Mouse (Mus musculus): ENCODE data around the gene Setd1a.

GRCm38 (mm10) chr7:127802313-127802712 lies 25.8 kb downstream of the Setd1a start:
- TF ChIP-seq POLR2A (IDR thresholded peaks at IDR 0.05; ENCODE audit: low read depth, low read length) = no peak
- no peak for TF ChIP-seq CTCF (IDR thresholded peaks at IDR 0.05; ENCODE audit: borderline replicate concordance, insufficient read depth, low read length)
